Mouse (Mus musculus): Measurements from ENCODE around the gene Ttc27. TPM values are rescaled to one million over a fixed set of nuclear protein-coding genes. Genes with fewer than 3 reads are reported as not detected.

Ttc27 gene
- polyA plus RNA-seq, 1 experiment from 2014 or later: 15.0 TPM

GRCm38 (mm10) chr17:74753628-74754104, 36.1 kb downstream of the Ttc27 start:
- no peak overlapping the region for H3K9ac ChIP-seq (replicated peaks)
- 86% methylated on average over 5 of the region's 5 CpGs for WGBS
- H3K4me3 ChIP-seq (replicated peaks): no peak overlapping the region
- no peak overlapping the region for H3K27ac ChIP-seq (replicated peaks)
- no peaks in the 10 kb centered on the region for H3K27me3 ChIP-seq (replicated peaks)
- H3K36me3 ChIP-seq: peaks cover 4% of the 10 kb centered on the region; the same call in 1 of the 2 replicates
- no peak for ATAC-seq (ENCODE audit: low FRiP score)
- H3K4me2 ChIP-seq: no peak overlapping the region
- no peaks in the 10 kb centered on the region for H3K9me3 ChIP-seq (replicated peaks)
- H3K4me1 ChIP-seq: no peaks in the 10 kb centered on the region

GRCm38 (mm10) chr17:74754369-74755118, 37.0 kb downstream of the Ttc27 start:
- Histone ChIP-seq H3K36me3 (peaks cover 6% of the 10 kb centered on the region; the same call in 1 of the 2 replicates), H3K4me1 (no peaks in the 10 kb centered on the region), H3K9me3 (replicated peaks) (no peaks in the 10 kb centered on the region), H3K4me3 (replicated peaks) (no peak overlapping the region), H3K9ac (replicated peaks) (no peak overlapping the region), H3K27me3 (replicated peaks) (no peaks in the 10 kb centered on the region), H3K4me2 (no peak overlapping the region), H3K27ac (replicated peaks) (no peak overlapping the region)
- WGBS: 95% methylated on average over 11 of the region's 11 CpGs
- no peak for ATAC-seq (ENCODE audit: low FRiP score)

- 70% methylated on average over 9 of the region's 9 CpGs for WGBS
- no peak for ATAC-seq (ENCODE audit: low FRiP score)
- Histone ChIP-seq H3K9ac (replicated peaks) (no peak overlapping the region), H3K4me1 (no peaks in the 10 kb centered on the region), H3K36me3 (peaks cover 3% of the 10 kb centered on the region; the same call in 1 of the 2 replicates), H3K4me2 (no peak overlapping the region), H3K27me3 (replicated peaks) (no peaks in the 10 kb centered on the region), H3K9me3 (replicated peaks) (no peaks in the 10 kb centered on the region), H3K4me3 (replicated peaks) (no peak overlapping the region), H3K27ac (replicated peaks) (no peak overlapping the region)
Measured at GRCm38 (mm10) chr17:74769390-74769811, 51.9 kb downstream of the Ttc27 start.

GRCm38 (mm10) chr17:74772364-74772763, 54.8 kb downstream of the Ttc27 start:
- 84% methylated on average over 4 of the region's 4 CpGs for WGBS
- no peak for ATAC-seq (ENCODE audit: low FRiP score)

GRCm38 (mm10) chr17:74773556-74773955, 56.0 kb downstream of the Ttc27 start:
- Histone ChIP-seq H3K4me2 (no peak overlapping the region), H3K9ac (replicated peaks) (no peak overlapping the region), H3K9me3 (replicated peaks) (no peaks in the 10 kb centered on the region), H3K36me3 (no peaks in the 10 kb centered on the region), H3K27me3 (replicated peaks) (no peaks in the 10 kb centered on the region), H3K4me1 (no peaks in the 10 kb centered on the region), H3K4me3 (replicated peaks) (no peak overlapping the region), H3K27ac (replicated peaks) (no peak overlapping the region)
- ATAC-seq (ENCODE audit: low FRiP score): no peak
- WGBS: 25% methylated on average over 5 of the region's 5 CpGs

More at GRCm38 (mm10) chr17:74772364-74772763, 54.8 kb downstream of the Ttc27 start:
- no peaks in the 10 kb centered on the region for H3K4me1 ChIP-seq
- no peaks in the 10 kb centered on the region for H3K9me3 ChIP-seq (replicated peaks)
- H3K9ac ChIP-seq (replicated peaks): no peak overlapping the region
- no peak overlapping the region for H3K27ac ChIP-seq (replicated peaks)
- H3K4me3 ChIP-seq (replicated peaks): no peak overlapping the region
- H3K4me2 ChIP-seq: no peak overlapping the region
- H3K36me3 ChIP-seq: no peaks in the 10 kb centered on the region
- H3K27me3 ChIP-seq (replicated peaks): no peaks in the 10 kb centered on the region

- no peak for ATAC-seq (ENCODE audit: low FRiP score)
- Histone ChIP-seq H3K27me3 (replicated peaks) (no peaks in the 10 kb centered on the region), H3K4me1 (no peaks in the 10 kb centered on the region), H3K27ac (replicated peaks) (no peak overlapping the region), H3K9ac (replicated peaks) (no peak overlapping the region), H3K4me3 (replicated peaks) (no peak overlapping the region), H3K9me3 (replicated peaks) (no peaks in the 10 kb centered on the region), H3K36me3 (no peaks in the 10 kb centered on the region), H3K4me2 (no peak overlapping the region)
- WGBS: 51% methylated on average over 4 of the region's 4 CpGs
Measured at GRCm38 (mm10) chr17:74780133-74780532, 62.6 kb downstream of the Ttc27 start.

- no peak for ATAC-seq (ENCODE audit: low FRiP score)
- Histone ChIP-seq H3K9me3 (replicated peaks) (no peaks in the 10 kb centered on the region), H3K4me3 (replicated peaks) (no peak overlapping the region), H3K27me3 (replicated peaks) (no peaks in the 10 kb centered on the region), H3K4me2 (no peak overlapping the region), H3K36me3 (no peaks in the 10 kb centered on the region), H3K27ac (replicated peaks) (no peak overlapping the region), H3K4me1 (no peaks in the 10 kb centered on the region), H3K9ac (replicated peaks) (no peak overlapping the region)
- 92% methylated on average over 9 of the region's 9 CpGs for WGBS
Measured at GRCm38 (mm10) chr17:74780627-74781026, 63.1 kb downstream of the Ttc27 start.

GRCm38 (mm10) chr17:74781911-74782310, 64.4 kb downstream of the Ttc27 start:
- no peak for ATAC-seq (ENCODE audit: low FRiP score)
- Histone ChIP-seq H3K36me3 (no peaks in the 10 kb centered on the region), H3K4me3 (replicated peaks) (no peak overlapping the region), H3K4me1 (no peaks in the 10 kb centered on the region), H3K27ac (replicated peaks) (no peak overlapping the region), H3K9me3 (replicated peaks) (no peaks in the 10 kb centered on the region), H3K9ac (replicated peaks) (no peak overlapping the region), H3K27me3 (replicated peaks) (no peaks in the 10 kb centered on the region), H3K4me2 (no peak overlapping the region)

- Histone ChIP-seq H3K36me3 (no peaks in the 10 kb centered on the region), H3K9me3 (replicated peaks) (no peaks in the 10 kb centered on the region), H3K4me2 (no peak overlapping the region), H3K27ac (replicated peaks) (no peak overlapping the region), H3K27me3 (replicated peaks) (no peaks in the 10 kb centered on the region), H3K4me1 (no peaks in the 10 kb centered on the region), H3K9ac (replicated peaks) (no peak overlapping the region), H3K4me3 (replicated peaks) (no peak overlapping the region)
- 86% methylated on average over 5 of the region's 5 CpGs for WGBS
- ATAC-seq (ENCODE audit: low FRiP score): no peak
Measured at GRCm38 (mm10) chr17:74785586-74785985, 68.1 kb downstream of the Ttc27 start.

GRCm38 (mm10) chr17:74786198-74786734, 68.7 kb downstream of the Ttc27 start:
- no peak overlapping the region for H3K27ac ChIP-seq (replicated peaks)
- no peaks in the 10 kb centered on the region for H3K36me3 ChIP-seq
- no peaks in the 10 kb centered on the region for H3K27me3 ChIP-seq (replicated peaks)
- no peak overlapping the region for H3K4me3 ChIP-seq (replicated peaks)
- no peak overlapping the region for H3K9ac ChIP-seq (replicated peaks)
- no peaks in the 10 kb centered on the region for H3K4me1 ChIP-seq
- H3K9me3 ChIP-seq (replicated peaks): no peaks in the 10 kb centered on the region
- H3K4me2 ChIP-seq: no peak overlapping the region
- WGBS: 71% methylated on average over 10 of the region's 10 CpGs
- no peak for ATAC-seq (ENCODE audit: low FRiP score)

GRCm38 (mm10) chr17:74796023-74796699, 78.6 kb downstream of the Ttc27 start:
- 90% methylated on average over 14 of the region's 14 CpGs for WGBS
- no peaks in the 10 kb centered on the region for H3K9me3 ChIP-seq (replicated peaks)
- no peak for ATAC-seq (ENCODE audit: low FRiP score)

GRCm38 (mm10) chr17:74799865-74800264, 82.3 kb downstream of the Ttc27 start:
- Histone ChIP-seq H3K4me2 (no peak overlapping the region), H3K4me1 (peaks cover 4% of the 10 kb centered on the region; the same call in 1 of the 2 replicates), H3K27ac (replicated peaks) (no peak overlapping the region), H3K4me3 (replicated peaks) (no peak overlapping the region), H3K27me3 (replicated peaks) (no peaks in the 10 kb centered on the region), H3K9me3 (replicated peaks) (no peaks in the 10 kb centered on the region), H3K9ac (replicated peaks) (no peak overlapping the region), H3K36me3 (no peaks in the 10 kb centered on the region)
- no peak for ATAC-seq (ENCODE audit: low FRiP score)
- 96% methylated on average over 6 of the region's 6 CpGs for WGBS

More at GRCm38 (mm10) chr17:74796023-74796699, 78.6 kb downstream of the Ttc27 start:
- Histone ChIP-seq H3K4me2 (no peak overlapping the region), H3K4me3 (replicated peaks) (no peak overlapping the region), H3K27ac (replicated peaks) (no peak overlapping the region), H3K9ac (replicated peaks) (no peak overlapping the region), H3K36me3 (no peaks in the 10 kb centered on the region), H3K4me1 (no peaks in the 10 kb centered on the region), H3K27me3 (replicated peaks) (no peaks in the 10 kb centered on the region)

All from neural tube, embryonic 15.5 days (tissue).